Comparison of ENCODE assay signal across 23 mouse cellular contexts in genomic region chr7:97164261-97164660, GRCm38 (mm10).
DNase-seq lines count a peak whose midpoint lies in the region; ATAC-seq and TF ChIP-seq lines count a peak whose summit lies in the region.
"Had no signal": no experiment of that assay in that cellular context is flagged by ENCODE, and none has a peak within 500 bp of the region (broad histone marks: within the 10 kb centered on the region; RNA-seq: fewer than 3 reads in every experiment).

No protein-coding gene starts in this region.

- no peak overlapping the region for H3K4me3 ChIP-seq in liver, adult 2 months (ENCODE audit: insufficient read depth, low read depth, low read length)
- no peak overlapping the region for H3K4me3 ChIP-seq in liver, embryonic 12.5 days
- H3K4me3 ChIP-seq: embryonic facial prominence, embryonic 13.5 days; forebrain, embryonic 12.5 days; heart, embryonic 13.5 days; hindbrain, embryonic 13.5 days; intestine, embryonic 15.5 days had no signal

- ATAC-seq in liver, embryonic 12.5 days: no peak
- peak; percentile 49 to 53; a peak in 2 of 4 replicates for ATAC-seq in hematopoietic stem cell, adult 5-6 weeks (replicated peaks in 1 of 2; ENCODE audit: insufficient read depth in 1 of 2, low FRiP score in 2 of 2, low TSS enrichment in 1 of 2, low read depth in 1 of 2, poor library complexity in 2 of 2, severe bottlenecking in 2 of 2)
- ATAC-seq in neutrophil, adult 5-6 weeks (ENCODE audit: extremely low read depth, insufficient number of reproducible peaks, low FRiP score, poor library complexity, severe bottlenecking): peak; percentile 58; the same call in 1 of the 2 replicates
- ATAC-seq: CD4-positive, CD25-positive, alpha-beta regulatory T cell, adult 4 months; forebrain, embryonic 16.5 days; intestine, embryonic 15.5 days had no signal

- peak; percentile 19 for DNase-seq in liver, adult 2 months (ENCODE audit: extremely low read depth, low read depth, low spot score)
- peak; percentile 33 for DNase-seq in Muller cell, postnatal 12 days (ENCODE audit: inconsistent ontology term)
- DNase-seq in thymus, postnatal 0 days (ENCODE audit: low spot score): no peak
- no peak for DNase-seq in gastrocnemius, postnatal 14 days
- DNase-seq in lung, postnatal 25 days (ENCODE audit: low spot score): no peak
- DNase-seq: adrenal gland, adult 2 months; adrenal gland, postnatal 25 days; B cell, adult 2 months; cerebellum, adult 2 months; cerebellum, postnatal 10 days; gastrocnemius, postnatal 36 days; heart, postnatal 4 days; kidney, adult 18-20 months had no signal

- WGBS in liver, adult 2 months: 94% methylated on average over 1 of the region's 1 CpGs
- 65% methylated on average over 1 of the region's 1 CpGs for WGBS in liver, embryonic 12.5 days (ENCODE audit: insufficient replicate concordance)

- TF ChIP-seq POLR2A in liver, adult 2 months (IDR thresholded peaks at IDR 0.05; ENCODE audit: extremely low read depth, insufficient read depth, low read length): no peak

- no peaks in the 10 kb centered on the region for H3K36me3 ChIP-seq in liver, adult 2 months (ENCODE audit: control insufficient read depth, insufficient read depth, low read length)
- no peaks in the 10 kb centered on the region for H3K36me3 ChIP-seq in liver, embryonic 12.5 days
- H3K36me3 ChIP-seq: embryonic facial prominence, embryonic 13.5 days; forebrain, embryonic 12.5 days; heart, embryonic 13.5 days; hindbrain, embryonic 13.5 days; intestine, embryonic 15.5 days had no signal

- no peak overlapping the region for H3K27ac ChIP-seq in liver, adult 2 months (replicated peaks; ENCODE audit: insufficient read depth, low read depth, low read length)
- H3K27ac ChIP-seq in liver, embryonic 12.5 days: no peak overlapping the region
- H3K27ac ChIP-seq: embryonic facial prominence, embryonic 13.5 days; forebrain, embryonic 12.5 days; heart, embryonic 13.5 days; hindbrain, embryonic 13.5 days; intestine, embryonic 15.5 days had no signal

- no peaks in the 10 kb centered on the region for H3K4me1 ChIP-seq in liver, adult 2 months (ENCODE audit: control insufficient read depth, insufficient read depth, low read length)
- H3K4me1 ChIP-seq in liver, embryonic 12.5 days: no peaks in the 10 kb centered on the region
- H3K4me1 ChIP-seq: embryonic facial prominence, embryonic 13.5 days; forebrain, embryonic 12.5 days; hindbrain, embryonic 13.5 days; intestine, embryonic 15.5 days had no signal

- no peaks in the 10 kb centered on the region for H3K9me3 ChIP-seq in liver, embryonic 12.5 days (replicated peaks)
- H3K9me3 ChIP-seq: embryonic facial prominence, embryonic 13.5 days; forebrain, embryonic 12.5 days; heart, embryonic 13.5 days; hindbrain, embryonic 13.5 days; intestine, embryonic 15.5 days had no signal

- intact Hi-C loops in gastrocnemius, postnatal 14 days (cut with DNase I; ENCODE audit: low total_unique reads): no loop called here

- TF ChIP-seq CTCF in liver, adult 2 months (IDR thresholded peaks at IDR 0.05; ENCODE audit: low read depth, low read length): no peak

- no peaks in the 10 kb centered on the region; the same call in 1 of the 2 replicates for H3K79me2 ChIP-seq in liver, adult 2 months (ENCODE audit: control insufficient read depth, insufficient read depth, low read length)

- no peaks in the 10 kb centered on the region for H3K27me3 ChIP-seq in liver, adult 2 months (ENCODE audit: control insufficient read depth, insufficient read depth, low read length)
- H3K27me3 ChIP-seq in liver, embryonic 12.5 days (replicated peaks): no peaks in the 10 kb centered on the region
- H3K27me3 ChIP-seq: embryonic facial prominence, embryonic 13.5 days; forebrain, embryonic 12.5 days; heart, embryonic 13.5 days; hindbrain, embryonic 13.5 days; intestine, embryonic 15.5 days had no signal

- H3K4me2 ChIP-seq in liver, embryonic 12.5 days: no peak overlapping the region
- H3K4me2 ChIP-seq: embryonic facial prominence, embryonic 13.5 days; forebrain, embryonic 12.5 days; heart, embryonic 13.5 days; hindbrain, embryonic 13.5 days; intestine, embryonic 15.5 days had no signal

- H3K9ac ChIP-seq in liver, adult 2 months (ENCODE audit: low read depth, low read length): no peak overlapping the region
- no peak overlapping the region for H3K9ac ChIP-seq in liver, embryonic 12.5 days
- H3K9ac ChIP-seq: embryonic facial prominence, embryonic 13.5 days; forebrain, embryonic 12.5 days; heart, embryonic 13.5 days; hindbrain, embryonic 13.5 days; intestine, embryonic 15.5 days had no signal

Comparison
In these comparisons a context has a peak if more than half of its experiments do, and no peak if none do; other contexts are left out.
1. DNase-seq: peak in liver, adult 2 months (single experiment) and Muller cell, postnatal 12 days (single experiment); none in thymus, postnatal 0 days (single experiment), gastrocnemius, postnatal 14 days (single experiment) and lung, postnatal 25 days (single experiment).